Mouse (Mus musculus) bone marrow macrophage, adult 2 months (primary cell): ENCODE measurements at regions not wholly inside any gene's neighbourhood (a gene's known extent, or its start where the extent isn't known, plus 50 kb on each side); places are given as distances from the start of the nearest gene placed in this dataset.

Experiments
- CTCF ChIP-seq: IDR thresholded peaks from 2 replicates; pipeline ENCODE4 v1.5.1; 2012; ENCODE audit warnings: low read depth, mild to moderate bottlenecking, low read length, moderate library complexity
- POLR2A ChIP-seq: IDR thresholded peaks from 2 replicates; pipeline ENCODE4 v1.6.1; 2012; ENCODE audit warnings: mild to moderate bottlenecking, low read depth, low read length, borderline replicate concordance

DNA sequence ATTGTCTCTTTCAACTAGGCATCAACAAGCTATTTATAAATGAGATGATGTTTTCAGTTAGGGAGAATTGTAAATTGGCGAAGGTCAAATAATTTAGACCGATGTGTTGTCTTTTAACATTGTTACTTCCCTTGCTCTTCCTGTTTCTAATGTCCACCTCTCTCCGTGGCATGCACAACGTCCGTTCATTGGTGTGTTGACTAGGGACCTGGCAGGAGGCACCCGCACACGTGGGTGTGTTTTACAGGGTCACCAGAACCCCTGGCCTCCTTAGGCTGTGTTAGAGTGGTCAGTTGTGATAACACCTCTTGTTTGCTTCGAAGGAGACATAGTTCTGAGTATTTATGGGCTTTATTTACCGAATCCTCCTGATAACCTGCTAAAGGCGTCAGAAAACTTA, 222.8 kb downstream of the Brms1l start:
- TF ChIP-seq CTCF, result no peak
- no peak for TF ChIP-seq POLR2A
